Mouse (Mus musculus): ENCODE data around the gene Gldc.
A peak's percentile ranks its signal among the peaks of the same experiment; 100 is the strongest.

The Gldc gene

GRCm38 (mm10) chr19:30174919-30175571 is at the start of gene Gldc:
Gldc (minus strand) TSS chr19:30175429.
- TF ChIP-seq GATA4 (IDR thresholded peaks at IDR 0.05; ENCODE audit: insufficient replicate concordance, low read length), result no peak

GRCm38 (mm10) chr19:30222593-30222992 is 47.4 kb upstream of the Gldc start:
- peak; percentile 91 for TF ChIP-seq GATA4 (IDR thresholded peaks at IDR 0.05; ENCODE audit: insufficient replicate concordance, low read length)

- no peak for TF ChIP-seq GATA4 (IDR thresholded peaks at IDR 0.05; ENCODE audit: insufficient replicate concordance, low read length)
Observed at GRCm38 (mm10) chr19:30217335-30217734, 42.1 kb upstream of the Gldc start.

- TF ChIP-seq GATA4 (IDR thresholded peaks at IDR 0.05; ENCODE audit: insufficient replicate concordance, low read length), result no peak
Observed at GRCm38 (mm10) chr19:30216186-30216585, 41.0 kb upstream of the Gldc start.

- no peak for TF ChIP-seq GATA4 (IDR thresholded peaks at IDR 0.05; ENCODE audit: insufficient replicate concordance, low read length)
Observed at GRCm38 (mm10) chr19:30214026-30214425, 38.8 kb upstream of the Gldc start.

GRCm38 (mm10) chr19:30206981-30207380 is 31.8 kb upstream of the Gldc start:
- no peak for TF ChIP-seq GATA4 (IDR thresholded peaks at IDR 0.05; ENCODE audit: insufficient replicate concordance, low read length)

GRCm38 (mm10) chr19:30205874-30206273 is 30.6 kb upstream of the Gldc start:
- no peak for TF ChIP-seq GATA4 (IDR thresholded peaks at IDR 0.05; ENCODE audit: insufficient replicate concordance, low read length)

- TF ChIP-seq GATA4 (IDR thresholded peaks at IDR 0.05; ENCODE audit: insufficient replicate concordance, low read length), result no peak
Observed at GRCm38 (mm10) chr19:30205159-30205816, 30.1 kb upstream of the Gldc start.

- 0 out of 2 replicates have a peak, but pooled peaks have one; percentile 17 for TF ChIP-seq GATA4 (IDR thresholded peaks at IDR 0.05; ENCODE audit: insufficient replicate concordance, low read length)
Observed at GRCm38 (mm10) chr19:30202177-30202576, 26.9 kb upstream of the Gldc start.

- TF ChIP-seq GATA4 (IDR thresholded peaks at IDR 0.05; ENCODE audit: insufficient replicate concordance, low read length), result no peak
Observed at GRCm38 (mm10) chr19:30194999-30195398, 19.8 kb upstream of the Gldc start.

DNA sequence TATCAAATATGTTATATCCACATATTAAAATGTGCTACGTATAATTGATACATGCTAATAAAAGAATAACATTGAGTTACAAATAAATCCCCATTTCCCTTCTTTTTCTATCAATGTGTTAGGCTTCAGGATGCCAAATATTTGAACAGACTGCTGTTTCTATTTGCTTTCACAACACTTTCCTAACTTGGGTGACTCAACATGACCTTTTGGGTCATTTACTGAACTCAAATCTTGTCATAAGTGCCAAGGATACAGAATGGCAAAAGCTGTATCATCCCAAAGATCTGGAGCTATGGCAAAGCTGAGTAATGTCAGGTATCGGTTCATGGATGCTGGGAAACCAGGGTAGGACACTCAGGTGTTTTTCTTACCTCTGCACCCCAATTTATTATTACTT is 12.0 kb upstream of the Gldc start:
- TF ChIP-seq GATA4 (IDR thresholded peaks at IDR 0.05; ENCODE audit: insufficient replicate concordance, low read length), result peak; percentile 19; the same call in 1 of the 2 replicates

GRCm38 (mm10) chr19:30185536-30185935 is 10.3 kb upstream of the Gldc start:
- no peak for TF ChIP-seq GATA4 (IDR thresholded peaks at IDR 0.05; ENCODE audit: insufficient replicate concordance, low read length)

GRCm38 (mm10) chr19:30179979-30180378 is 4.8 kb upstream of the Gldc start:
- TF ChIP-seq GATA4 (IDR thresholded peaks at IDR 0.05; ENCODE audit: insufficient replicate concordance, low read length), result no peak

DNA sequence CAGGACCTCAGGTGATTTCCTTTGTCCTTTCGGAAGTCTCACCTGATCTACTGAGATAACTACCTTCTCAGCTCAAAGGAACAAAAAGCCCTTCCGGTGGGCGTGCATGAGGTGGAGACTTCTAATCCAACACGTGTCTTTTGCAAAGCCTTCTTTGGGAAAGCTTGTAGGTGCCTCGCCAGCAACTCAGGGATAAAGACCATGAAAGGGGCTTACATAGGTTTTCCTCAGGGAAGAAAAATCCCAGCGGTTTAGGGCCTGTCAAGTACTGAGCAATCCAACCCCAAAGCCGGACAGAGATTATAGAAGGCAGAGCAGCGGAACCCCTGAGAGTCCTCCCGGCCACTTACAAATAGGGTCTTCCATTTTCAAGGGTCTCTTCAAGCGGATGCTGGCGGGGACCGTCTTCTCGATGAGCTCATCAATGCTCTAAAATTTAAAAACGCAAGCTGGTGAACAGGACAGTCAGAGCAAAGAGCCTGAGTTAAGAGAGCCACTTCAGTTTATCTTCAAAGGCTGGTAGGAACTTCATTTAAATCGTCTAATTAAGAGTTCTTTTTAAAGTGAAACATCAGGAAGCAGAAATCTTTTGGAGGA is 1.1 kb downstream of the Gldc start:
- no peak for TF ChIP-seq GATA4 (IDR thresholded peaks at IDR 0.05; ENCODE audit: insufficient replicate concordance, low read length)

GRCm38 (mm10) chr19:30171346-30172055 is 3.7 kb downstream of the Gldc start:
- no peak for TF ChIP-seq GATA4 (IDR thresholded peaks at IDR 0.05; ENCODE audit: insufficient replicate concordance, low read length)

DNA sequence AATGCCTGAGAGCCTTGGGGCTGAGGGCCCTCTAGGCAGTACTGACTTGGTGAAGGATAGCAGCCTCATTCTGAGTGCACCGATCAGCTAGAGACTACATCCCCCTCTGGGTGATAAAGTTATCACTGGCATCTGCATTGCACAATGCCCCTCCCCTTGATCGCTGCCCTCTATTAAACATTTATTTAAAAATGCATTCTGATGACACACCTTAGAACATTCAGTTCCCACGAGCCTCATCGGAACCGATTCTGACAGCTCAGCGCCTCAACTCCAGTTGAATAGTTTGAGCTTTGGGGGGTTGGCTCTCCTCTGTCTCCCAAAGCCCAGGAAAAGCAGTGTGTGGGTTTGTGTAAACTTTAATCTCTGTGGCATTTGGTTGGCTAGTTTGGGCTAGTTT is 4.9 kb downstream of the Gldc start:
- TF ChIP-seq GATA4 (IDR thresholded peaks at IDR 0.05; ENCODE audit: insufficient replicate concordance, low read length), result peak; percentile 97
